Mouse (Mus musculus) kidney, adult 2 months (tissue): Measurements from ENCODE around the gene Gamt.

ENCODE experiments used
- CTCF ChIP-seq: fragments of 200-500 bp; conservative IDR thresholded peaks from 2 replicates; pipeline ENCODE4 v1.5.1; 2011; ENCODE audit warnings: low read depth, mild to moderate bottlenecking, control low read depth, low read length, moderate library complexity, mixed read lengths; ENCODE audit not compliant: insufficient read depth, insufficient read length
- POLR2A ChIP-seq: fragments of 200-500 bp; IDR thresholded peaks from one replicate; pipeline ENCODE4 v1.6.1; 2011; ENCODE audit warnings: low read depth, low read length, control low read depth

GRCm38 (mm10) chr10:80296824-80297223, 36.0 kb upstream of the Gamt start:
- TF ChIP-seq CTCF (no peak), POLR2A (no peak)
